Mouse (Mus musculus) brain, embryonic 18.5 days (tissue): ENCODE results near the gene Mvb12b.

Experiments used
- DNase-seq: peaks from one replicate; pipeline ENCODE4 v3.0.0-alpha.2; 2012; ENCODE audit warnings: low read depth, low spot score

Mvb12b gene

DNA sequence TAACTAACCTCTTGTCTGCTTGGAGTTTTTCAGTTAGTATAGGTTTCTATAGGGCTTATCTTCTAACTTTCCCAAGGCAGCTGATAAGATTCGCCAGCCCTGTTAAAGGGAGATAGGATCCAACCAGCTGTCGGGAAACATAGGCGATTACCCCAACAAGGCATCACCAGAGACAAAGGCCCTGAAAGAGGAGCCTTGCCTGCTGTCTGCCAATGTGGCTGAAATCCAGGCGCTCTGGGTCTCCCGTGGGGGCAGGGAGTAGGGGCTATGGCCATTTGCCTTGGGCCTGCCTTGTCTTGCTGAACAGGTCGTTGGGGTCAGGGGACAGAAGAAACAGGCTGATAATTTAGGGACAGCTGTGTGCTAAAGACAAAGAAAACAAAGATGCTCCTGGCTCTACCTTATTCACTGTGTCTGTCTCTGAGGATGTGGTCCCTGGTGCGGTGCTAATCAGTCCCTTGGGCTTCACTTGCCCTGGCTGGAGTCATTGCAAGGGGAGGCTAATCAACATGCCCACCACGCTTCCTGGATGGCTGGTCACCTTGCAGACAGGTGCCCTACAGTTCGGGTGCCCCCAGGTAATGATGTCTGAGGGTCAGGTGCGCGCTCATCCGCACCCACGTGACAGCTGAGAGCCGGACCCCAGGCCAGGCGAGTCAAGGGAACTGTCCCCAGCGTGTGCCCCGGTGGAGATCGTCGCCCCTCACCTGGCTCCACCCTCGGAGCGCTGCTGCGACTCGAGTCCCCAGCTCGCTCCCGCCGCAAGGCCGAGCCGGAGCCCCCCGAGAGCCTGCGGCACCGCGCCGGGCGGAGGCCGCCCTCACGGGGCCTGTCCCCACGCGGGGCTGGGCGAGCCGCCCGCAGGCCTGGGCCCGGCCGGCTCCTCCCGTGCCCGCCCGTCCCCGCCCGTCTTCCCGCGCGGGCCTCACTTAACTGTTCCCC, 1.1 kb downstream of the Mvb12b start:
- DNase-seq, result no peak

DNA sequence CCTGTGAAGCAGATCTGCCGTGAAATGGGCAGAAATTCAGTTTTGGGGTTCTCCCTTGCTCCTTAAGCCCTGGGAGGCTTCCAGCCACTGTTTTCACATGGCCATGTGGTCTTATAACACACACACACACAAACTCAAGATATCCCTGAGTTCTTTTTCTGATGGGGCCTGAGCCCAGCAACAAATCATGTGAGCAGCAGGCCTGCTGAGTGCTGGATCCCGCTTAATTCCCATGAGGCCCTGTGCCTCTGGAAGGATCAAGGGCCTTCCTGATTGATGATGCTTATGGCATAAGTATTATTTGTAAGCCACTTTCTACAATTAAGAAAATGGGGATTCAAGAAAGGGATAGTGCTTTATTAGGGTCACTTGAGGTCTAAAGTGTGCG, 2.5 kb downstream of the Mvb12b start:
- no peak for DNase-seq

DNA sequence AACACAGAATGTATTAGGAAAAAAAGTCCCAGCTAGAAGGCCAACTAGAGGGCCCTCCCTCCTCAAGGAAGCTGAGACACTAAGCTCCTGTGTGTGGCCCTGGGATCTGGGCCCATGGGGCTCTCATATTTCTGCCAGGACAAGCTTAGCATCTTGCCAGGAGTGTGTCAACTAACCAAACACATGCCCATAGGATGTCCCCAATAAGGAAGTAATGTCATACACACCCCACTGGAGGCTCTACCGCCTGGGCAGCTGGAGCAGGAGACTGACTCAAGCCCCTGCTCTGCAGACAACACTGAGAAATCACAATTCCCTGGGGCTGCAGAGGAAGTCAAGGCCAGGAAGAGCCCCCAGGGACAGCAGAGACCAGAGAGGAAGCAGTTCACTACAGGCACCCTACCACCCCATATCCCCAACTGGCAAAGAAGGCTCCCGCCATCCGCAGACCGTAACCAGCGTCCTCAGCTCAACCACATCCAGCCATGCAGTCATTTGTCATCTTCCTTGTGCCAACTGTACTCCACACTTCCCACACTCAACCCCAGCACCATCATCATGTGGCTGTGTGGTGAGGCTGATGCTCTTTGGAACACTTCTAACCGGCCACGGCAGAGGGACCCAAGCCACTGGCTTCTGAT, 3.0 kb downstream of the Mvb12b start:
- no peak for DNase-seq

DNA sequence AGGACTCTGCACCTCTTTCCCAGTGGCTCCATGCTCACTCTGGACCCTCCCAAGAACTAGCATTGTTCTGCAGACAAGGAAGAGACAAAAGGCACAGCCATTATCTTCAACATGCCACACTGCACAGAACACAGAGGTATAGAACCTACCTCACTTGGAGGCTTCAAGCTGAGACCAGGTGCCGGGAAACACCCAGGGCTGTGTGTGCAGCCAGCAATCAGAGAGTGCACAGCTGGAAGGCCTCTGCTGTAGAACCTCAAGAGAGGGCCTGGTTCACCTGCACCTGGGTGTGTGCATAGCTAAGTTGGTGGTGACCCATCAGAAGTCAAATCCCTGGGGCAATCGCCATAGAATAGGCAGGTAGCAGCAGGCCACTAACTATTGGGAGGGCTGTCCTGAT, 8.5 kb downstream of the Mvb12b start:
- DNase-seq, result no peak

DNA sequence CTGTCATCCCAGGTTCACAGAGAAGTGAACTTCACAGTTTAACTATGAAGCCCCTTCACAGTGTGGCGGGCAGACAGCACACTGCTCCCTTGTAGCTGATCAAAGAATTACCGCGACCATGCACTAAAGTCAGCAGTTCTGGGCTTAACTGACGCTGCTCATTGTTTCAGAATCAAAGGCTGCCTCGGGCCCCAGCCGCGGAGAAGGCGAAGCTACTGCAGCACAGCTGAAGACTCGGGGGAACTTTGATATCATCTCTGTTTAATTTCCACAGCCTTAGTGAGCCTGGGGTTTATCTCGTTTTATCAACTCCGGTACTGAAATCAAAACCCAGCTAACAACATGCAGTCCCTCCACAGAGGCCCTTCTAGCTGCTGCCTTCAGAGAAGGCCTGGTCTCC, 9.3 kb downstream of the Mvb12b start:
- no peak for DNase-seq

- DNase-seq, result no peak
Measured at GRCm38 (mm10) chr2:33877663-33878360, 9.9 kb downstream of the Mvb12b start.

GRCm38 (mm10) chr2:33876529-33877290, 11.0 kb downstream of the Mvb12b start:
- DNase-seq, result peak; percentile 75

GRCm38 (mm10) chr2:33875594-33875993, 12.2 kb downstream of the Mvb12b start:
- DNase-seq, result no peak

GRCm38 (mm10) chr2:33874856-33875576, 12.7 kb downstream of the Mvb12b start:
- DNase-seq, result no peak

DNA sequence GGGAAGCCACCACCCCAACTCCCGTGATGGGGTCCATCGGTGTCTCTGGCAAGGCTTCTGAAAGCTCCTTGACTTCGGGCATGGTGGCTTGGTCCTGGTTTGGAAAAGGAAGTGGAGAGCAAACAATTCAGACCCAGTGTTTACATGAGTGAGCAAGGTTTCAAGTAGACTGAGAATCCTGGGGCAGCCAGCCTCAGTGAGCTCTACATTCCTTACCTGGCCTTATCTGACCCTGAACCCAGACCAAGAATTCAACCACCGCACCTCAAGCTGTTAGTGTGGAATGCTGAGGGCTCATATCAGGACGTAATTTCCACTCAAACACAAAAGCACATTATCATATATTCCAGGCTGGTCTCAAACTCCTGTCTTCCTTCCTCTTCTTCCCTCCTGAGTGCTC, 13.4 kb downstream of the Mvb12b start:
- DNase-seq, result no peak

DNA sequence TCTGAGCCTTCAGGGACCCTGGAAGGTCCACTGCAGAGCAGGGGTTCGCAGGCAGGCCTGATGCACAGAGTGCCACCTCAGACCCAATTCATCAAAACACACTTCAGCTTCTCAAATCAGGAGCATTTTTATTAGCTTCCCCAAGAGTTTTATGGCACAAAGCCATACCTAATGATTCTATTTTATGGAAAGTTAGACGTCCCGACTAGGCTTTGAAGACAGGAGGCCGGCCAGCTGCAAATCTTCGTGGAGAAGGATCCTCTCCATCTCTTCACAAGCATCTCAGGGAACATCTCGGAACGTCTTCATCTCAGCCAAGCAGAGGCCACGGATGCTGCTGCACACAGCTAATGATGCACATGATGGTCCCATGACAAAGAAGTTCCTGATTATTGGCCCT, 14.2 kb downstream of the Mvb12b start:
- DNase-seq, result no peak

DNA sequence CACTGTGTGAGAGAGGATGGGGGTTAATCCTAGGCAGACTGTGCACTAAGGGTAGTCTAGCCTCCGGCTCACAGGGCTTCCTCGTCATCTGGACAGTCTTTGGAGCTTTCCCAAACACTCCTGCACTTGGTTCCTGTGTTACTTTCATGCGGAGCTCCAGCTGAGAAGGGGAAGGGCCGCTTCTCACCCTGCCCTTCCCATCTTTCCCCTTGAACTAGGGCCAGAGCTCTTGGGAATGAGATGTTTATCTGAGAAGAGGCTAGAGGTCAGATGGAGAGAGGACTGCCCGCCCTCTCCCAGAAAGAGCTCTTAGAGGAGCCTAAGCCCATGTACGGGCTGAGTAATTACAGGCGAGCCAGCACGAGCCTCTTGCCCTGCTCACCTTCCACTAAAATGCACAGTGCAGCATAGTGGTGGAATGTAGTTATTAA, 14.9 kb downstream of the Mvb12b start:
- no peak for DNase-seq

DNA sequence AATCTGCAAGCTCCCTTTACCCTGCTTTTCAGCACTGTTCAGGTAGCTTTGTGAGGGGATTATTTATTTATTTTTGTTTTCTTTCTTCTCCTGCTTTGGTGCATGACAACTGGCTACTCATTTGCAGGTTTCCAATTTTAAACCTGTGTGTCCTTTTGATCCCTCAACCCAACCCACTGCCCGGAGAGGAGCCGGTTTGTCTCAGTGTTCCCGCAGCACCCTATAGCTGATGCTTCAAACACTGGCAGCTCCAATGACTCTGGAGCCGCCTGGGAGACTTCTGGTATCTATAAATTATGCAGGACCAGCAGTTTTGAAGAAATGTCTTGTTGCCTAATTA, 16.6 kb downstream of the Mvb12b start:
- no peak for DNase-seq

DNA sequence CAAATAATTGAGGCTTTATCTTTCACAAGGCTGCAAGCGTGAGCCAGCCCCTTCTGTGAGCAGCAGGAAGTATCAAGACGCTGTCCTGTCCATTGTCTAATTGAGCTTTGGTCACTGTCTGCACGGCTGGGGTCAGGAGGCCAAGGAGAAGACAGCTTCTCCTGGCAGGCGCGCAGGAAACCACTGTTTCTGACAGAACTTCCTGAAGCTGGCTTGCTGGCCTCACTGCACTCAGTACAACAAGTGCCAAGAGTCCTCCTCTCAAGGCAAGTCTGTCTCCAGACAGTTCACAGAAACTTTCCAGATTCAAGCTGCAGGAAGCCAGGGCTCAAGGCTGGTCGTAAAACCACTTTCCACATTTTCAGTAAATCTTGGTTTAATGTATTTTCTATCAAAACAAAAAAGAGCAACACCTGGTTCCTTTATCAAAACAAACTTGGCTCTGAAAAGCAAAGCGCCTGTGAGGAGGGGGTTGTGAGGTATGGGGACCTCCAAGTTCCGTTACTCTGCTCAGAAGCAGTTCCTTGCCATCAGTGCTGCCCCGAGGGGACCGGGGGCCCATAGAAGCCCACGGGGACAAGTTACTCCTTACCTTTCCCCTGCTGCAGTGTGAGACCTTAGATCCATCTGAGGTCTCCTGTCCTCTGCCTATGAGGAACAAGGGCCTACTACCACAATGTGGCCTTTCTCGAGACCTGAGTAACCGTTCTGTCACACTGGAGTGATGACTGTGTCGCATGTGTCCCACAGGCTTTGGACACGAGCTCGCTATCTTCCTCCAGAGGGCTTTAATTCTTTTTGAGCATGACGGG, 17.2 kb downstream of the Mvb12b start:
- DNase-seq, result no peak

DNA sequence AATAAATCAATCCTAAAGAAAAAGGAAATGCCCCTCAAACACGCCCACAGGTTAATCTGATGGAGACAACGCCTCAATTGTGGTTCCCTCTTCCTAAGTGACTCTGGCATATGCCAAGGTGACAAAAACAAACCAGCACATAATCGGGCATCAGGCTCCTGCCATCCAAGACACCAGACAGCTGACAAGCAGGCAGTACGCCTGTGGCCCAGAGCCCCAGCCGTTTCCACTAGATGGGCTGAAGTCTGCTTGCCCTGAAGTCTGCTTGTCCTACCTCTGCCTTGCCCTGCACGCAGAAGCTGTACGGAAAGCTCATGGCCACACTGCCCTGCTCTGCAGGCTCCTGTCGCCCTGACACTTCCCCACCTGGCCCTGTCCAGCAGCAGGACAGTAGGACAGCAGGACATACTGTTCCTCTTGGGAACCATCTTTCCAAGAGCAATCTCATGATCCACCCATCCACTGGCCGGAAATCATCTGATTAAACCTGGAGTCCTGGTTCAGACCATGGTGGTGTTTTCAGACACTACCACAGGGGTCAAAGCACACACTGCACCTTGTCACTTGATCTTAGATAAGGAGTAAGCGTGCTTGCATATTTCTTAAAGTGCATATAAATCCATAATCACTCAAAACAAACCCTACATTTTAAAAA, 17.9 kb downstream of the Mvb12b start:
- no peak for DNase-seq

DNA sequence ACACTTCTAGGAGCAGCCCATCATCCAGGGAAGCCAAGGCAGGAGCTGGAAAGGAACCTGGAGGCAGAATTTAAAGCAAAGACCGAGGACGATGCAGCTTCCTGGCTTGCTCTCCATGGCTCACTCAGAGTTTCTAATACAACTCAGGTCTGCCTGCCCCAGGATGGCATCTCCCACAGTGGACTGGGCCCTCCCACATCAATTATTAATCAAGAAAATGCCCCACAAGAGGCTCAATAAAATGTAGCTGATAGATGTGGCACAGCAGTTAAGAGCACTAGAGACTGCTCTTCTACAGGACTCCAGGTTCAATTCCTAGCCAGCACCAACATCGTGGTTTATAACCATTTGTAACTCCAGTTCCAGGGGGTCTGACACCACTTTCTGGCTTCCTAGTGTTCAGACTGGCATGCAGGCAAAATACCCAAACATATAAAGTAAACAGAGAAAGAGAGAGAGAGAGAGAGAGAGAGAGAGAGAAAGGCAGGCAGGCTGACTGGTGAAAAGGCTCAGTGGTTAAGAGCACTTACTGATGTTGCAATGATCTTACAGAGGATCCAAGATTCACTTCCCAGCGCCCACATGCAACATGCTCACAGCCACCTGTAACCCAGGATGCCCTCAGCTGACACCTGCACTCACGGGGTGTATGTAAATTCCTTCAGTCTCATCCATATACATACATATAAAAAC, 18.6 kb downstream of the Mvb12b start:
- DNase-seq, result no peak

GRCm38 (mm10) chr2:33868322-33868721, 19.4 kb downstream of the Mvb12b start:
- no peak for DNase-seq

DNA sequence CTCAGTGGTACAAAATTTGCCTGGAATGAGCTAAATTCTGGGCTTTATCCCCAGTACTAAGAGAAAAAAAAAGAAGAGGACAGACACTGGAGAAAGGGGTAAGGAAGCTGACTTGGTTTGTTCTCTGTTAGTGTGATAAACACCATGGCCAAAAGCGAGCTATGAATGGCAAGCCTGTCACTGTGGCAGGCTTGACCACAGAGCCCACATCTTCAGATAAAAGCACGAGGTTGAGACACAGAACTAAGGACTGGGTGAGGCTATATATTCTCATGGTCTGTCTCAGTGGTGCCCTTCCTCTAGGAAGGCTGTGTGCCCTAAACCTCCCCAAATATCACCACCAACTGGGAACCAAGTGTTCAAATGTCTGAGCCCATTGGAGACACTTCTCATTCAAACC, 31.0 kb downstream of the Mvb12b start:
- no peak for DNase-seq
